Mouse (Mus musculus) olfactory bulb, adult 2 months (tissue): ENCODE data around the gene Gm13420. TPM values are rescaled to one million over a fixed set of nuclear protein-coding genes. Genes with fewer than 3 reads are reported as not detected.

ENCODE experiments used
- H3K27ac ChIP-seq: fragments of 200-500 bp; 2 replicates; pipeline ENCODE4 v1.5.1; 2012; ENCODE audit warnings: low read depth, low read length; ENCODE audit not compliant: insufficient read depth
- H3K4me1 ChIP-seq: fragments of 200-500 bp; 2 replicates; pipeline ENCODE4 v1.6.1; 2012; ENCODE audit warnings: low read length; ENCODE audit not compliant: control insufficient read depth, insufficient read depth
- H3K4me3 ChIP-seq: fragments of 200-500 bp; 2 replicates; pipeline ENCODE4 v1.5.1; 2012; ENCODE audit warnings: mild to moderate bottlenecking, low read depth, low read length, moderate library complexity; ENCODE audit not compliant: insufficient read depth
- CTCF ChIP-seq: fragments of 200-500 bp; IDR thresholded peaks from 2 replicates; pipeline ENCODE4 v1.5.1; 2012; ENCODE audit warnings: low read depth, mild to moderate bottlenecking, low read length, moderate library complexity; ENCODE audit not compliant: insufficient read depth
- POLR2A ChIP-seq: fragments of 200-500 bp; IDR thresholded peaks from 2 replicates; pipeline ENCODE4 v1.6.1; 2012; ENCODE audit warnings: mild to moderate bottlenecking, low read depth, low read length, moderate library complexity; ENCODE audit not compliant: insufficient read depth
- WGBS: fragments of 180-500 bp; shearing (Covaris S2); methylation state at CpG from one replicate; pipeline ENCODE4 v1.1.7; 2018; 5-methylcytosine and 5-hydroxymethylcytosine counted together
- polyA plus RNA-seq: library from polyadenylated mRNA; stranded (reverse); fragments of >200 nt; gene quantifications from 2 replicates; pipeline ENCODE4 v1.2.4, GENCODE M21; 2012; ENCODE audit warnings: low replicate concordance; ENCODE audit not compliant: missing spikeins, insufficient read depth, insufficient read length

Gm13420 gene
- polyA plus RNA-seq, 1 experiment: not detected

- no peak overlapping the region for H3K27ac ChIP-seq
- H3K4me1 ChIP-seq: no peaks in the 10 kb centered on the region
These were observed 43.8 kb downstream of the Gm13420 start for GRCm38 (mm10) chr2:29707731-29708130.

DNA sequence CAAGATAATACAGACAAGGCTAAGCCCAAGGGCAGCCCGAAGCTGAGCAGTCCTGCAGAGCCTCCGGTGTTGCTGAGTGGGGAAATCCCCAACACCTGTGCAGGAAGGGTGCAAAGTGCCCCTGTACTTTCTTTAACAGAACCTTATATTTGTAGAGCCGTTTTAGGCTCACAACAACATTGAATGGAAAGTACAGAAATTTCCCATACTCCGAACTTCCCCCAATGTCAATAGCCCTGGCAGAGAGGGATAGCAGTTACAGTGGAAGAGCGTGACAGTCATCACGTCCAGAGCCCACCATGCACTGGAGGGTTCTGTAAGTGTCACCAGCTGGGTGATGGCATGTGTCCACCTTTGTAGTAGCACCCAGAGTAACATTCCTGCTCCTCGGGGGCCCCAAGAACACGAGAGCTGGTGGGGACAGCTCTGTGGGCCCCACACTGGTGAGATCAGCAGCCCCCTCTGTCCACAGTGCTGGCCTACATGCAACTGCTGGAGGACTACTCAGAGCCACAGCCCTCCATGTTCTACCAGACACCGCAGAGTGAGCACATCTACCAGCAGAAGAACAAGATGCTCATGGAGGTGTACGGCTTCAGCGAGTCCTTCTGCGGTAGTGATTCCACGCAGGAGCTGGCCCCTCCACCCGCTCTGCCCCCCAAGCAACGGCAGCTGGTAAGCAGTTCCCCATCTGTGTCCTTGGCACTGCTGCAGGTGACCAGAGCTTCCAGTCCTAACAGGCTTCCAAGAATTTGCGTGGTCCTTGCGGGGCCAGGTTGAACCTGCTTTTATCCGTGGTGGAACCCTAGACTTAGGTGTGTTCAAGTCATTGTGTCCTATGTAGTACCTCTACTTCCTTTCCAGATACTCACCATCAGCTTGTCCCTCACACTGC, 44.5 kb downstream of the Gm13420 start:
- no peaks in the 10 kb centered on the region for H3K4me1 ChIP-seq
- 94% methylated on average over 18 of the region's 18 CpGs for whole genome bisulfite sequencing
- H3K27ac ChIP-seq: no peak overlapping the region
- no peak overlapping the region for H3K4me3 ChIP-seq
- TF ChIP-seq CTCF (no peak), POLR2A (no peak)

More at GRCm38 (mm10) chr2:29707731-29708130, 43.8 kb downstream of the Gm13420 start:
- no peak overlapping the region for H3K4me3 ChIP-seq
- no peak for TF ChIP-seq POLR2A
- no peak for TF ChIP-seq CTCF
- 83% methylated on average over 4 of the region's 4 CpGs for WGBS

GRCm38 (mm10) chr2:29705493-29705892, 46.0 kb downstream of the Gm13420 start:
- H3K4me1 ChIP-seq: no peaks in the 10 kb centered on the region
- H3K4me3 ChIP-seq: no peak overlapping the region
- no peak overlapping the region for H3K27ac ChIP-seq
- TF ChIP-seq CTCF: no peak
- no peak for TF ChIP-seq POLR2A
- 81% methylated on average over 3 of the region's 3 CpGs for WGBS

- WGBS: 92% methylated on average over 9 of the region's 9 CpGs
- Histone ChIP-seq H3K4me3 (no peak overlapping the region), H3K4me1 (peaks cover 3% of the 10 kb centered on the region; the same call in 1 of the 2 replicates), H3K27ac (no peak overlapping the region)
- TF ChIP-seq POLR2A (no peak), CTCF (no peak)
These were observed 48.1 kb downstream of the Gm13420 start for GRCm38 (mm10) chr2:29703104-29704081.

GRCm38 (mm10) chr2:29702189-29702588, 49.3 kb downstream of the Gm13420 start:
- Histone ChIP-seq H3K4me3 (no peak overlapping the region), H3K4me1 (peaks cover 3% of the 10 kb centered on the region; the same call in 1 of the 2 replicates), H3K27ac (no peak overlapping the region)
- 95% methylated on average over 8 of the region's 8 CpGs for WGBS
- TF ChIP-seq CTCF (no peak), POLR2A (no peak)

- WGBS: 91% methylated on average over 6 of the region's 6 CpGs
- Histone ChIP-seq H3K27ac (no peak overlapping the region), H3K4me1 (peaks cover 3% of the 10 kb centered on the region; the same call in 1 of the 2 replicates), H3K4me3 (no peak overlapping the region)
- TF ChIP-seq POLR2A (no peak), CTCF (no peak)
These were observed 50.1 kb downstream of the Gm13420 start for GRCm38 (mm10) chr2:29701393-29701792.

- no peak overlapping the region for H3K4me3 ChIP-seq
- peaks cover 3% of the 10 kb centered on the region; the same call in 1 of the 2 replicates for H3K4me1 ChIP-seq
- TF ChIP-seq POLR2A: no peak
- TF ChIP-seq CTCF: no peak
- no peak overlapping the region for H3K27ac ChIP-seq
These were observed 50.6 kb downstream of the Gm13420 start for GRCm38 (mm10) chr2:29700898-29701297.

DNA sequence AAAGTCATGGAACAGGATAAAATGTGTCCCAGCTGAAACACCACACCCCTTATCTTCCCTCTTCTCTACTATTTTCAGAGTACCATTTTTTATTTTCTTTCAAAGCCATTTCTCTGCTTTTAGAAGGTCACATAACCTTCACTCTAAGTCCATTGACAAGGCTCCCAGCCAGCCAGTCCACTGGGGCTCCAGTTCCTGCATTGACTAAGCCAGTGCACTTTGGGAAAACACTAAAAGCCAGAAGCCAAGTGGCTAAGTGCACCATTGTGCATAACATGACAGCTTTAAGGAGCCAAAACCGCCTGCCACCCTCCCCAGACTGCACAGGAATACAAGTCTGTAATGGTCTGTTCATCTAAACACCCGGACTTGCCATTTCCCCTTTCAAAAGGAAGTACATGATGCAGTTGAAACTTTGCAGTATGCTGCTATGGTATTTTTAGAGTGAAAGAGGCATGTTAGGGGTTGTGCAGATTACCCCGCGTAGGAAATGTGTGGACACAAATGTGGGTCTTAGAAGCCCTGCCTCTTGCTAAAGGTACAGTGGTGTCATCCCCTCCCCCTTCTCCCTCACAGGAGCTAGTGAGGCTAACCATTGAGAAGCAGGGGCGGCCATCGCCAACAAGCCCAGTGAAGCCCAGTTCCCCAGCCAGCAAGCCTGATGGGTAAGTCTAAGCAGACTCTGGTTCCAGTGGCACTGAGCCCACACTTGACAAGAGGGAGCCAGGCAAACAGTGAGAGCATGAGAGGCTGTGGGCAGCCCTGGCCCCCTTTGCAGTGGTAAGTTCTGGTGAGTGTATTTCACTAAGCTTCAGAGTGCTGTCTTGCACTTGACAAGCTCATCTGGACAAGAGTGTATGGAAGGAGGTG, 52.8 kb downstream of the Gm13420 start:
- Histone ChIP-seq H3K4me3 (no peak overlapping the region), H3K27ac (no peak overlapping the region), H3K4me1 (peaks cover 3% of the 10 kb centered on the region; the same call in 1 of the 2 replicates)
- TF ChIP-seq CTCF (no peak), POLR2A (no peak)
- 66% methylated on average over 6 of the region's 6 CpGs for WGBS

DNA sequence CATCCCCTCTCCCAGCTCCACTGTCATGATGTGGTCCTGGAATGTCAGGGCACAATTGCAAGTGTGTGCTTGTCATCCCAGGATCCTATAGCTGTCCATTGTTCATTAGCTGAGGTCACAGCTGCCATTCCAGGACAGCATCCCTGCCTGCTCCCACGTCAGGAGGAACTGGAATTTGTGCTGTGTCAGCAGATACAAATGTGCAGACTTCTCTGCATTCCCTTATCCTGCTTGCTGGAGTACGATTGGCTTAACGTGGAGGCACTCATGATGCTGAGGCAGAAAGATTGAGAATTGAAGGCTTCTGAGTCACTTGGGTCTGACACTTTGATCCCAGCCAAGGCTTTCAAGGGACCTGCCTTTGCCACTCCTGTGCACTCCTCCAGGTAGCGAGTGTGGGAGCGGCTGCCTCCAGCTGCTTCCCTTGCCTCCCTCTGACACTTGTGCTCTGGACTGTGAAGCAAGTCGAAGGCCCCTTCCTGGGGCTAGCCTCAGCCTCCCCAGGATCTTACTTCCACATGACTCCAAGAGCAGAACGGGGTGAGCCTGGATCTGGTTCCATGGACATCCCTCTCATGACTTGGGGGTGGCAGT, 55.2 kb downstream of the Gm13420 start:
- TF ChIP-seq POLR2A: no peak
- TF ChIP-seq CTCF: no peak
- Histone ChIP-seq H3K4me1 (peaks cover 3% of the 10 kb centered on the region; the same call in 1 of the 2 replicates), H3K27ac (no peak overlapping the region), H3K4me3 (no peak overlapping the region)
- 85% methylated on average over 7 of the region's 7 CpGs for WGBS

Other genes starting within 250 kb of the Gm13420 start
- 75.7 TPM in 1 of 2 replicates, not detected in the other for gene Rapgef1, start 132.0 kb downstream of the Gm13420 start, polyA plus RNA-seq
- not detected in 2 replicates for gene Gm13547, start 7.6 kb upstream of the Gm13420 start, polyA plus RNA-seq
- gene Coq4, start 35.8 kb upstream of the Gm13420 start, polyA plus RNA-seq: not detected in 2 replicates
- gene Trub2, start 36.8 kb upstream of the Gm13420 start, polyA plus RNA-seq: not detected in 2 replicates
- not detected in 2 replicates for gene Slc27a4, start 50.9 kb upstream of the Gm13420 start, polyA plus RNA-seq
- not detected in 2 replicates for gene Urm1, start 68.4 kb upstream of the Gm13420 start, polyA plus RNA-seq
- gene Cercam, start 117.5 kb upstream of the Gm13420 start, polyA plus RNA-seq: not detected in 2 replicates
- gene Odf2, start 137.5 kb upstream of the Gm13420 start, polyA plus RNA-seq: 472 TPM in 1 of 2 replicates, not detected in the other
- gene Gle1, start 183.7 kb upstream of the Gm13420 start, polyA plus RNA-seq: not detected in 2 replicates
- gene Sptan1, start 213.9 kb upstream of the Gm13420 start, polyA plus RNA-seq: 496 and 868 TPM in 2 replicates